Mouse (Mus musculus) layer of hippocampus, adult 9-11 months (tissue): ENCODE results near the gene Tmem95.
"Not testable (repeated sequence)": the region's sequence is repeated elsewhere in the genome, so short reads cannot be mapped to it uniquely, and the experiment has no call there.

Source experiments
- DNase-seq: peaks from one replicate; pipeline ENCODE4 v3.0.0; 2022

Gene Tmem95

DNA sequence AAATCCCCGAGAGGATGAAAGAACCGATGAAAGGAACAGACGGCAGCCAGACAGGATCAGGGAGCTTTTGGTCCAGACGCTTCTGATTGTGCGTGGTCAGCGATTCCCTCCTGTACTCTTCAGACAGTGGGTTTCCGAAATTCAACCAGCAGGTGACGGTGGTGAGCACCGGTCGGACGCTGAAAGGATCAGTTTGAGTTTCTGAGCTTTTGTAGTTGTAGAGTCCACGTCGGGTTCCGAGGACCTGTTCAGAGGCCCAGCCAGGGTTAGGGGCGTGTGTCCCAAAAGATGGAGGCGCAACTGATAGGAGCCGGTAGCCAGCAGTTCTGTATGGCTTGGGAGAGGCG lies 2.7 kb upstream of the Tmem95 start:
- no peak for DNase-seq

DNA sequence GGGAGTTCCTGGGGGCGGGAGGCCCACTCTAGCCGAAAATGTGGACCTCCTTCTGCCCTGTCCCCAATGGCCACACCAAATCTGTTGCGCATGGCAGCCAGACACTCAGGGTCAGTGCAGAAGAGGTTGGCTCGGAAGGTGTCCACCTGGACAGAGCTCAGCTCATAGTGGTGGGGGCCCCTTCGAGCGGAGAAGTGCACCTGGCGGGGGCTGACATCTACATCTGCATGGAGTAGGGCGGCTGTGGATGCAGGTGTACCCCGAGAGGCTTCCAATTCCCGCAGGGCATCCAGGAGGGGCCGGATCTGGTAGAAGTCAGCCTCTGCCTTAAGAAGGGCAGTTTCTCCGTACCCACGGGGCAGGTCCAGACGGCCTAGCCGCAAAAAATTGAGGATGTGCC lies 1.9 kb upstream of the Tmem95 start:
- DNase-seq = no peak

DNA sequence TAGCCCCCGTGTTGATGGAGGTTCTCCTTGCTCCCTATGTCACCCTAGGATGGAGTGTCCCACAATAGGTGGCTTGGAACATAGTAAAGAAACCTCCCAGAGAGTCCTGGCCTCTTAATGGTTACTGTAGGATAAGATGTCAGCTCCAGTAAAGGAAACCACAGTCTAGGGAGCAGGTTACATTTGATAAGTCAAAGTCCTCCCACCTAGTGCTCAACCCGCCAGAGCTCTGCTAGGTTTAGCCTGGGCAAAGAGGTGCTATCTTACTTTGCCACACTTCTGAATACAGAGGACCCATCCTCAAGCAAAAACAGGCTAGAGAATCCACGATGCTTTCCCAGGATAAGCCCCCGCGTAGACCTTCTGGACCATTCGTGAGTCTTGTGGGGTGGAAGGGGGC lies 1.1 kb upstream of the Tmem95 start:
- no peak for DNase-seq

DNA sequence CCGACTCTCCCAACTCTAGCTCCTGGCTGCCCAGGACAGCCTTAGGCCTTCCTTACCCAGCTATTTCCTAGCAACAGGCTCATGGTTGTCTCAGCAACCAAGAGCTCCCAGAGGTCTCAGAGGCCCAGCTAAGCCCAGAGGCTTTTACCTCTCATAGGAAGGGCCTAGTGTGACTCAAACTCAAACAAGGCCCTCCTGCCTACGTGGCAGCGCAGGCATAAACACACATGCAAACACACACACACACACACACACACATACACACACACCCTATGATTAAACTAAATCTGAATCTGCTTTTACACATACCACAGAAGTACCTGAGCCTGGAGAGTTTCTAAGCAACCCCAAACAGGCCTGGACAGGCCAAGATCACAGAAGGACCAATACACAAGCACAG lies 581 bp upstream of the Tmem95 start:
- DNase-seq = no peak

DNA sequence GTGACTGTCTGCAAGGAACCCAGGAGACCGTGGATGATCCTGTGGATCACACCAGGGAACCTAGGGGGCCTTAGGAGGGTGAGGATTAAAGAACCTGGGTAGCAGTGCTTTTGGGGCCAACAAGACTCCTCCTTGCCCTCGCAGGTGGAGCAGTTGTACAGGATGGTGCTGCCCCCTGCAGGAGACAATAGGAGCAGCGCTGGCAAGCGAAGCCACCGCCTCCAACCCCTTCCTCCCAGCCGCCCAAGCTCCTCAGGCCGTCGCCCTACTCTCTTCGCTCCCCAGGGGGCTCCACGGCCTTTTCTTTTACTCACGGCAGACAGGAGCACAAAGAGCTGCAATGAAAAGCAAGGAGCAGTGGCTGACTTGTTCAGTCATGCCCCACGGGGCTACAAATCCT lies 951 bp downstream of the Tmem95 start:
- DNase-seq = peak; percentile 72

DNA sequence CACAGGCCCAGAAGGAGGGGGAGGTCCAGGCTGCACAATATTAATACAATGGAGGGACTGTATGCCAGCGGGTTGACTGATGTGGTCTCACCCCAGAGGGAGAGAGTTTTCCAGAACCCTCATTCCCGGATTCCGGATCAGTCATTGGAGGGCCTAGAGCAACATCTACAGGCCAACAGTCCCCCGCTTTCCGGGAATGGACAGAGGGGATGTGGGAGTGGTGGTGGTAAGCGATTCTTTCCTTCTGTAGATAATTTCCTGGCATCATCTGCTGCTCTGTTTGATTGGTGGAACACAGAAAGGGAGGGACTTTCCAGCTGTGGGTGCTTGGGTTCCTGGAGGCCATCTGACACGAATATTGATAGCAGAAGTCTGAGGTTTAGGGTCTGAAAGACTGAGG lies 1.6 kb downstream of the Tmem95 start:
- peak; percentile 66 for DNase-seq

DNA sequence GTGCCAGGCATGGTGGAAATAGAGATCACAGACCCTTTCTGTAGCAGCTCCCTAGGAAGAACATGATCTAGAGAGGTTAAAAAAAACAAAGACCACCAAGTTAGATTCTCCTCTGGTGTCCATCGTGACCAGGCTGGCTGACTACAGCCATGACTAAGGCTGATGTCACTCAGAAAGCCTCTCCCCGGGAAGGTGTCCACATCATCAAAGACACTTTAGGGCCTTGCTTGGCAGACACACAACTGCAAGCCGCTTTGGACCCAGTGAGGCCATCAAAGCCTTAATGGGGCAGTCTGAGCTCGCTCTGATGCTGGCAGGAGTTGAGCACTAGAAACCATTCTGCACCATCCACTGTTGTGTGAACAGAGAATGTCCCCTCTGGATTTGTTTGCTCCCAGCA lies 5.4 kb downstream of the Tmem95 start:
- no peak for DNase-seq

DNA sequence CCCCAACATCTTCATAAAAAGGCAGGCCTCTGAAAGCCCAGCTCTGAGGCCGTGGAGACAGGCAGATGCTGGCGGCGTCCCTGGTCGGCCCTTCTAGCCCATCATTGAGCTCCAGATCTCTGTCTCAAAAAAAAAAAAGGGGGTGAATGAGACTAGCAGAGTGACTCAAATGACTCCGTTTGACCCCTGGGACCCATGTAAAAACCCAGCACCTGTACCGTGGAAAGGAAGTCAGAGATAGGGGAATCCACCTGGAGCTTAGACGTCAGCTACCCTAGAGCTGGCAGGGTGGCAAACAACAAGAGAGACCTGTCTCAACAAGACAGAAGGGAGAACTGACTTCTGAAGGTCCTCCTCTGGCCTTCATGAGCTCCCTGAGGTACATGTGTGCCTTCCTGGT lies 6.0 kb downstream of the Tmem95 start:
- no peak for DNase-seq

DNA sequence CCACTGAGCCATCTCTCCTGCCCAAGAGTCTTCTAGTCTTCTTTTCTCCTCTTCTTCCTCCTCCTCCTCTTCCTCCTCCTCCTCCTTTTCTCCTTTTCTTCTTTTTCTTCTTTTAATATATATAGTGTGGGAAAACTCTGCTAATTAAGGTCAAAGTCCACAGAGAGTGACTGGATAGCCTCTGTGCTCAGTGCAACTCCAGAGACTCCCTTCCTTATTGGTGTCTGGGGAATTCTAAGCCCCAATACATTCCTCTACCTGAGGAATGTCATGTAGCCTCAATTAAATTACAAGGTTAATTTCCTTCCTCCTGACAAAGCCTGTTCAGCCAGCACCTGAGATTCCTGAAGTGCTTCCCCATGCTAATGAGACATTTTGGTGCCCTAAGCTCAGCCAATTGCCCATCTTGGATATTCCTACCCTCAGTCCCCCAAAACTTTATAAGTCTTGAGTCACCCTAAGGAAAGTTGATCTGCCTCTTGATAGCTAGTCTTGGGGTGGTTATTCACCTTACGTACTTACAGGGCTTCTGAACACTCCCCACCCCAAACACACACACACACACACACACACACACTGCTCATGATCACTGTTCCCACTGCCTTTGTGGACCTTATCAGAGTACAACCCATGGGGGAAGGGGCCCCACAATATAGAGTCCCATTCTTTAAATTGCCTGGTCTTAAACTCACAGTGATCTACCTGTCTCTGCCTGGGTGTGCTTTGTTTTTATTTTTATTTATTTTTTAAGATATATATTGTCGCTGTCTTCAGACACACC lies 7.3 kb downstream of the Tmem95 start:
- no peak for DNase-seq

DNA sequence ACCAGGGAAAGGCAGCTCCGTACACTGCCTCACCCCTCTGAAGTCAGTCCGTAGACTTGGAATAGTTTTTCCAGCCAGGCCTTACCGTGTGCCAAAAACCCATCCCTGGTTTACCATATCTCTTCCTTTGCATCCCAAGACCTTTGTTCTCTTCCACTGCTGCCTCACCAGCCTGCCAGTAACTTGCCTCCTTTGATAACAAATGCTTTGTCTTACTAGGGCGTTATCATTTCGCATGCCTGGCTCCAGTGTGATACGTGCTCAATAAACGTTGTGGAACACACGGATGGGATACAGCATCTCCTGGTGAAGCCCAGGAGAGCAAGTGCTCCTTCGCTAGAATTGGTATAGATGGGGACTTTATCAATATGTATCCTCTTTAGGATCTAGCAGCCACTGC lies 10.5 kb downstream of the Tmem95 start:
- no peak for DNase-seq

DNA sequence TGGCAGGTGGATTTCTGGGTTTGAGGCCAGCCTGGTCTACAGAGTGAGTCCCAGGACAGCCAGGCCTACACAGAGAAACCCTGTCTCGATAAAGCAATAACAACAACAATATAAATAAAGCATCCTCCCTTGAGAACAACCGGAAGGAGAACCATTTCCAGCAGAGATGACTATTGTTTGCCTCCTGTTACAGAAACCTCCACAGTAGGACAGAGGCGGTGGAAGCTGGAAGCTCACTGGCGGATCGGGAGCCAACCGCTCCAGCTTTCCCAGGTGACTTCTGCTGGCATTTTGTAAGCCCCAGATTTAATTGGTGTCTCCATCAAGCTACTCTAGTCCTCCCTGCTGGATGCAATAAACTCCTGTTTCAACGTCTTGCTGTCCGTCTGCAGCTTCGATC lies 12.3 kb downstream of the Tmem95 start:
- DNase-seq = no peak

DNA sequence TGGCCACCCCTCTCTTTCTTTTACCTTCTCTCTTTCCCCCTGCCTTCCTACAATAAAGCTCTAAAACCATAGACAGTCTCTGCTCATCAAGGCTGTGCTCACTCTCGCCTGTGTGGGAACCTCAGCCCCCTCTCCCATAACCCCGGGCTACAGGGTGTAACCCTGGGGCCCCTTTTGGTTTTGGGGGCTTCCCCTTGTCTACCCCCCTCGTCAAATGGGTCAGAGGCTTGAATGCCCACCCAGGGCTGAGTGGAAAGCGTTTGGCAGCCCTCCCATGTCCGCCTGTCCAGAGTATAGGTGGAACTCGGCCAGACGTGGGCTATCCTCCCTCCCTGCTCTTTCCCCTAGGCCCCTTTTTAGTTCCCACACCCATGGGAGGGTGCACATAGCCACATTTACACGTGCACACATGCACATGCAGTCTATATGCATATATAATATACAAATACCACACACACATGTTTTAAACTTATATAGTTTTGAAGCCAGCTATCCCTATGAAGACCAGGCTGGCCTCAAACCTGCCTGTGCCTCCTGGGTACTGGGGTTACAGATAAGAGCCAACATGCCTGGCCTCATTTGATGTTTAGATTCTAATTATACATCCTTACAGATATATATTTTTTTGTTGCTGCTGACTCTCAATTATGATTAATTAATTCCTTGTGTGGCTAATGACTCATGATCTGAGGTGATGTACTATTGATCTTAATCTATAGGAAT lies 13.5 kb downstream of the Tmem95 start:
- DNase-seq = no peak

DNA sequence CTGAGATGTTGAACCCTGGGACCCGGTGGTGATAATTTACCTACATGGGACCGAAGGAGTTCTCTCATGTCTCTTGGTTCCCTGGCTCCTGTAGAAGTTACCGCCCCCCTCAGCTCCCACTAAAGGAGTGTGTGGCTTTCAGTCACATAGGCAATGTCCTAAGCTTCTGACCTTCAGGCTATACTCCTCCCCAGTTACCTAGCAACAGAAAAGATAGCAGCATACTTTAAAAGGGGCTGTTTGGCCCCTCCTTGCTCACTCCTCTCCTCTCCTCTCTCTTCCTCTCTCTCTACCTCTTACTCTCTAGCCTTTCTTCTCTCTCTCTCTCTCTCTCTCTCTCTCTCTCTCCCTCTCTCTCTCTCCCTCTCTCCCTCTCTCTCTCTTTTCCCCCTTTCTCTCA lies 14.1 kb downstream of the Tmem95 start:
- not testable (repeated sequence) for DNase-seq

DNA sequence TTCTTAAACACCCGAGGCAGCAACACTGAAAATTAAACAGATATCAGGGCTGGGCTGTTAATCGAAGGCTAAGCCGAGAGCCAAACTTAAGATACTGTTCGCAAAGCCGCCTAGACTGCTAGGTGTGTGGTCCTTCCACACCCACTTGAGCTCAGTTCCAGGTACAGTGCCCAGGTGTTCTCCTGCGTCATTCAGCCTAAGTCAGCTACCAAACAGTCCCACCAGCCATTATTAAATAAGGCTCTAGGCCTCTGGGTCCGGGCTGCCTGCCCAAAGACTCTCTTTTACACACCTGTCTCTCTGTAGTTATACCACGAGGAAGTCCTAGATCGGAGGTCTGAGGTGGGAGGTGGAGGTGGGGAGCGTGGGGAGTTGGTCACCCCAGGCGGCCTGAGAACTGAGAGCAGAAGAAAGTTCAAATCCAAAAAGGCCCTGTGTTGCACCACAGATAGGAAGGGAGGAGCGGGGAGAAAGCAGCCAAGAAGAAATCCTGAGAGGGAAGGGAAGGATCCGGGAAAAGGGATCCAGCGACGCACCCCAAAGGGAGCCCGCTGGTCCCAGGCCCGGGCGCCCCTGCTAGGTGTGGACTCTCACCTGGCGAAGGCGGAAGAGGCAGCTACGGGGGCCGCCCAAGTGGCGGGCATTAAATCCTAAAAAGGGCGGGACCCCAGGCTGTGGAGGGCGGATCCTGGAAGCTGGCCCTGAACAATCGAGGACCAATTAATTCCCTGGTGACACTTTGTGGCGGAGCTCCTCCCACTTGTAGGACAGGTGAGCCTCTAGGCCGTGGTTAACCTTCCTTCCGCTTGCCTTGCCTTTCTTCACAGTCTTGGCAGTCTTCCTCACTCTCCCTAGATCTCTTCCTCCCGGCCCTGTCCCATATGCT lies 19.5 kb downstream of the Tmem95 start, which contains the start of gene Tnk1:
Tnk1 (minus strand) TSS at position 618 of the 886 bp plus-strand sequence.
- DNase-seq = no peak

DNA sequence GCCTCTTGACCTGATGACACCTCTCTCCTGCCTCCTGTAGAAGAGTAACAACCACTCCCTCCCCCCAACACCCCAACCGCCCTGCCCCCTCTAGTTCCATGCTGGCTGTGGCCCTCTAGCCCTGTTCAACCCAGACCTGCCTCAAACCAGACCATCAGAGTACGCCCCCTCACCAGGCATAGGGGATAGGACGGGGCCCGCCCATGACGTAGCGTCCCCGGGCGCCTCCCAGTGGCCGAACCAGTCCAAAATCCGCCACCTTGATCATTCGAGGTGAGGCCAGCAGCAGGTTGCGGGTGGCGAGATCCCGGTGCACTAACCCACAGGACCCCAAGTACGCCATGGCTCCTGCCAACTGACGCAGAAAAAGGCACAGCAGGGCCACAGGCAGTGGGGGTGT lies 22.5 kb downstream of the Tmem95 start:
- no peak for DNase-seq

DNA sequence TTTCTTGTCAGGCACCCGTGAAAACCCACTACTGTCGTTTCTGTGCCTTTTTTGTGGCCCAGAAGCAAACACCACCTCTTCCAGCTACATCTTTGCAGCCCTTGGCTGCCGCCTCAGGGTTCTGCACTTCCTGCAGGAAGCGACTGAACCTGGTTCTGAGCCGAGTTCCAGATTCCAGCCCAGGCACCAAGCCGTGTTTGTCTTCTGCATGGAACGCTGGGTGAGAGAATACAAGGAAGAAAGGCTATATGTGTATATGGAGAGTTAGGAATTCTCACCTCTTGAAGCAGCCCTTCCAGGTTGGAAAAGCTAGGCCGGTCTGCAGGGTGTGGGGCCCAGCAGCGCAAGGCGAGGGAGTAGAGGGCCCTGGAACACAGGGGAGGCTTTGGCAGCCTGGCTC lies 23.1 kb downstream of the Tmem95 start:
- no peak for DNase-seq

DNA sequence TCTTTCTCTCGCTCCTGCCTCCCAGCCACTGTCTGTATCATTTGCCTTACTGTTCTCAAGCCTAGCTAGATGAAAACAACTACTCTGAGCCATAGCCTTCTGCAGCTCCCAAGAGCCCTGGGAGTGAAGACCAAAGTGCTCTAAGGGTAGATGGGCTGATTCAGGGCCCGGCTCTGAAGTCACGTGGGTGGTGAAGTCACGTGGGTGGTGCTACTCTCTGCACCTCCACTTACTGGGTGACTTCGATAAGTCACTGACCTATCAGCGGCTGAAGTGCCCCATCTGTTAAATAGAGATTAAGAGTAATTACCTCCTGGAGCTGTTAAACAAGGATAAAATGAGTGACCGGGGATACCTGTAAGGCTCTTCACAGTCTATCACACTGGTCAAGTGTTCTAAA lies 23.8 kb downstream of the Tmem95 start:
- no peak for DNase-seq

DNA sequence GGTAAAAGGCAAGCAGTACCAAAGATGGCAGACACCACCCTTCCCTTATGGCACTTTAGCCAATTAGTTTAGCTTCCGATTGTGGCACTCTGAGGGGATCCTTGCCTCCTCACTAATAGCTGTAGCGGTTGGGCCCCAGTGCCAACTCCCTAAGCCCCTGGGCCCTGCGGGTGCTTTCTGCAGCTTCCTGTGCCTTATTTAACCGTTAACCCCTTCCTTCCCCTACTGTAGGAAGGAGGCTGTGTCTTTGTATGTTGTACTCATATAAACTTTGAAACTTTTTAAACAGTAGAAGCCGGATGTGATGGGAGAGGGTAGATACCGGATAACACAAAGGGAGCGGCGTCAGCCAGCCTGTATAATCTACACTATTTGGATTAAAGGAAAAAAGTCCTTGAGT lies 27.1 kb downstream of the Tmem95 start:
- DNase-seq = no peak

DNA sequence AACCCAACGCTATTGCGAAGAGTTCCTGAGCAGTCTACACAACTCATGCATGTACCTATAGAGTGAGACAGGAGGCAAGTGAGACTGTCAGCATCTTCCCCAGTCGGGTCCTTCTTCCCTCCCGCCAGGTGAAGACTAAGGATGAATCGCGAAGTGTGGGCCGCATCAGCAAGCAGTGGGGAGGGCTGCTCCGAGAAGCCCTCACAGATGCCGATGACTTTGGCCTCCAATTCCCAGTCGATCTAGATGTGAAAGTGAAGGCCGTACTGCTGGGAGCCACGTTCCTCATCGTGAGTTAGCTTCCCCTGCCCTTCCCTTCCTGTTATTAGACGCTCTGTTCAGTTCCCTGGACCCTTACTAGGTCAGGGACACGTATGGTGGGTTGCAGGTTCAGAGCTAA lies 27.9 kb downstream of the Tmem95 start:
- no peak for DNase-seq

DNA sequence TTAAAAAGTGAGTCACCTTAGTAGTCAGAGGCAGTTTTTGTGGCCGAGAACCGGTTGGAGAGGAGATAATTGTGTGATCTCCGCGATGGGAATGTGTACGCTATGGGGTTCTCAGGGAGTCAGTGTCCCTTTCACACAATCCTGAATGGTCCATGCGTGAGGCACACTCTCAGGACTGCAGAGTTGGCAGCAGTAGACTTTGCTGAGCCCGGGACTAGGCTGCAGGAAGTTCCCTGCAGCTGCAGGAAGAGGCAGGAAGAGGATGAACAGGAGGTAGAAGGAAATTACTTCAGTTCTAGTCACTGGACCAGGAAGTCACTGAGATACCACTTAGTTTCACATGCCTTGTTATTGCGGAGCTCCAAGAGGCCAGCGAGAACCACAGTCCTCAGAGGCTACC lies 28.7 kb downstream of the Tmem95 start:
- no peak for DNase-seq

DNA sequence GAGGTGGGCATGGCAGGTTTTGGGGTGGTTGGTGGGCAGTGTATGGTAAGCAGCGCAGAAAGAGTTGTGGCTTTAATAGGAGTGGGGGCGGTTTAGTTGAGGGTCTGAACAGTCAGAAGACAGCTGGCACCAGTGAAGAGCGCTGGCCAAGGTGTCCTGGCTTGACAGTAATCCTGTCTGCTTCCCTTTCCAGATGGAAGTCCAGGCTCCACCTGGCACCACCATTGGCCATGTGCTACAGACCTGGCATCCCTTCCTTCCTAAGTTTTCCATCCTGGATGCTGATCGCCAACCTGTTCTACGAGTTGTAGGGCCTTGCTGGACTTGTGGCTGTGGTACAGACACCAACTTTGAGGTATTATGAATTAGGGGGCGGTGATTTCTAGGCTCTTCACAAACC lies 29.8 kb downstream of the Tmem95 start:
- no peak for DNase-seq

DNA sequence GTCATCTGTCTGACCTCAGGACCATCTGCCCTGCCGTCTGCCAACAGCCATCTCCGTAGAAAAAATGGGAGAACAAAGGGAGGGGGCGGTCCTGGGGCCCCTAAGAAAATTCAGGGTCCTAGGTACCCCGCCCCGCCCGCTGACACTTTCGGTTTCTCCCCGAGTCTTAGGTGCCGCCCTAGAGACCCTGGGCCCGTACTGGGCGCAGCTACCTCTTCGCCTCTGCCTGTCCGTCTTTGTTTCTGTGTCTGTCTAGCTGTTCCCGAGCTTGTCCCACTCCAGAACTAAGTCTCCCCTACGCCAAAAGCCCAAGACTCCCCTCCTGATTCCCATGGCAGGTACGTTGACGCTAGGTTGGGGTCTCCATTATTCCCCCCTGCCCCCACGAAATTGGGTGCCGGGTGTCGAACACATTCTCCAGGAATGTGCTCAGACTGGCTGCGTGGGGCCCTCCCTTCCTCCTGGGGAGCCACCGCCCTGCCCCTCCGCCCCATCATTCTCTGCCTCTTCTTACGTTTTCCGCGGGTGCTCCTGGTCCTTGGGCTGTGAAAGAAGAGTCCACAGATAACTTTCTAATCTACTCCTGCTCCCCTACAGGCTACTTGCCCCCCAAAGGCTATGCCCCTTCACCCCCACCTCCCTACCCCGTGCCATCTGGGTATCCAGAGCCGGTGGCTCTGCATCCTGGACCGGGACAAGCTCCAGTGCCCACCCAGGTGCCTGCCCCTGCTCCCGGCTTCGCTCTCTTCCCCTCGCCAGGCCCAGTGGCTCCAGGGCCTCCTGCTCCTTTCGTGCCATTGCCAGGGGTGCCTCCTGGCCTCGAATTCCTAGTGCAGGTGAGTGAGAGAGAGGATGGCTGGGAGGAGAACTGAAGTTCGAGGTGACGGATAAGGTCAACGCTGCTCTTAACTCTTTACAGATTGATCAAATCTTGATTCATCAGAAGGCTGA lies 30.8 kb downstream of the Tmem95 start:
- no peak for DNase-seq
